Mouse (Mus musculus): ENCODE data around the gene Zfp324.

The Zfp324 gene

DNA sequence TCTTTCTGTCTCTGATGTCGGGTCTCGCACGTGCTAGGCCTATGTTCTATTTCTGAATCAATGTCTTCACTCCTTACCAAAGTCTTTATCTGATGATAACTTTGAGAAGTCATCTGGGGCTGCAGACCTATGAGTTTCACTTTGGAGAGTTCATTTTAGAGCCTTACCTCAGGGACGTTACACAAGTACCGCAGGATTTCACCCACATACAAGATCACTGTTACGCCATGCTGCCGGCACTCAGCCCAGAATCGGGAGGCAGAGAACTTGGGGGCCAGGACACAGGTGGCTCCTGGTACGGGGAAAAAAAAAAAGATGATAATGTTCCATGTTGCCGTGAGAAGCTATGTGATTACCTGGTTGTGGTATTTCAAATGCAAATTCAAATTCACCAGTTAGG lies 27.5 kb downstream of the Zfp324 start:
- TF ChIP-seq GATA4 (IDR thresholded peaks at IDR 0.05; ENCODE audit: insufficient replicate concordance, low read length): no peak

GRCm38 (mm10) chr7:12995862-12996261 lies 30.2 kb downstream of the Zfp324 start:
- TF ChIP-seq GATA4 (IDR thresholded peaks at IDR 0.05; ENCODE audit: insufficient replicate concordance, low read length): no peak

- no peak for TF ChIP-seq GATA4 (IDR thresholded peaks at IDR 0.05; ENCODE audit: insufficient replicate concordance, low read length)
These were observed 31.6 kb downstream of the Zfp324 start for GRCm38 (mm10) chr7:12997230-12997629.

DNA sequence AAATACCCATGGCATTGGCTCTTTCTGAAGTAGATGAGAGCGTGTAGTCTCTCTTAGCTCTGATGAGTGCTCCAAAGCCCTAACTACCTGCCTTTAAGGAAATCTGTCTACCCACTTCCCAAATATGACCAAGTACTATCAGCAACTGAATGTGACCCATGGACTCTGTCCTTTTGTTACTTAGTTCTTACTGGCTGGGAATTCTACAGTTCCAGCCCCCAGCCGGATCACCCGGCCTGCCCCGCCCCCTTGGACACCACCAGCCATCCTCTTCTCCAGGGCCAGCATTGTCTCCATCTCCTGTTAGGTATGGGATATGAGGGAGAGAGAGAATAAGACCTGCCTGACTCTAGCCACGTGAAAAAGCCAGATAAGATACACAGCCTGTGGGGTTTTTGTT lies 32.4 kb downstream of the Zfp324 start, which contains the start of gene Slc27a5:
TSS of gene Slc27a5 (minus strand) at position 140 of the 400 bp plus-strand sequence.
- no peak; the same call in 1 of the 2 replicates for TF ChIP-seq GATA4 (IDR thresholded peaks at IDR 0.05; ENCODE audit: insufficient replicate concordance, low read length)

GRCm38 (mm10) chr7:12998851-12999250 lies 33.2 kb downstream of the Zfp324 start, which contains the start of gene Trim28:
Gene Trim28, plus strand, starts transcription at chr7:12999114.
- no peak for TF ChIP-seq GATA4 (IDR thresholded peaks at IDR 0.05; ENCODE audit: insufficient replicate concordance, low read length)

DNA sequence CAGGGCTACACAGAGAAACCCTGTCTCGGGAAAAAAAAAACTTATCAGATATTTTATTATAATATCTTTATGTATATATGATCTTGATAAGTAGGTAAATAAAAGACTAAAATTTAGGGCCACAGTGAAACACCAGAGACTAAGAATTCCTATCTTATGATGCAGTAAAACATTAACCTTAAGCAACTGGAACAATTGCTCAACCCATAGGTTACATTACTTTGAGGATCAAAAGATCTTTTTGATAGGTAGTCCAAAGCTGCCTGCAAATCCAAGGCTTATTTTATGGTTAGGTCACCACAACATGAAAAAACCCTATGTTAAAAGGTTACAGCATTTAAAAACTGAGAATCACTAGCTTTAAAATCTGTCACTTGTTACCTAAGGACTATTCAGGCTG lies 35.9 kb downstream of the Zfp324 start:
- no peak for TF ChIP-seq GATA4 (IDR thresholded peaks at IDR 0.05; ENCODE audit: insufficient replicate concordance, low read length)

GRCm38 (mm10) chr7:13003380-13003779 lies 37.7 kb downstream of the Zfp324 start:
- no peak for TF ChIP-seq GATA4 (IDR thresholded peaks at IDR 0.05; ENCODE audit: insufficient replicate concordance, low read length)

- no peak for TF ChIP-seq GATA4 (IDR thresholded peaks at IDR 0.05; ENCODE audit: insufficient replicate concordance, low read length)
These were observed 40.4 kb downstream of the Zfp324 start for GRCm38 (mm10) chr7:13006011-13006410.

DNA sequence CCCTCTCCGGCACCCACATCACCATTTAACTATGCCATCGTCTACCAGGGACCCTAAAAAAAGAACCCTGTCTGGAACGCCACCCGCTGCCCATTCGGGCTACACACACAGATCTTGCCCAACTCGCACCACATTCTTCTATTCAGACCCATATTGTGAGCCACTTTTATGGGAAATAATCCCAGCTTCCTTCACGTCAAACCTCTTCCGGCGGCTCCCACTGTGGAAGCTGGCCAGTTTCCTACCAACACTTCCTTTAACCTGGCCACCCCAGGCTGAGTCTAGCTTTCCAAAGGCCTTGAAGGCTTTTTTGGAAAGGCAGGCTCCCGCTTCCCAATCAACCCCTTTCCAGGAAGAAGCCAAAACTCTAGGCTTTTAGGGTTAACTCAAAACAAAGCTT lies 40.9 kb downstream of the Zfp324 start:
- no peak for TF ChIP-seq GATA4 (IDR thresholded peaks at IDR 0.05; ENCODE audit: insufficient replicate concordance, low read length)

GRCm38 (mm10) chr7:13007341-13008092 lies 41.9 kb downstream of the Zfp324 start:
- no peak for TF ChIP-seq GATA4 (IDR thresholded peaks at IDR 0.05; ENCODE audit: insufficient replicate concordance, low read length)

- peak; percentile 66; the same call in 1 of the 2 replicates for TF ChIP-seq GATA4 (IDR thresholded peaks at IDR 0.05; ENCODE audit: insufficient replicate concordance, low read length)
These were observed 43.7 kb downstream of the Zfp324 start for GRCm38 (mm10) chr7:13009143-13010004.

- TF ChIP-seq GATA4 (IDR thresholded peaks at IDR 0.05; ENCODE audit: insufficient replicate concordance, low read length): no peak
These were observed 44.6 kb downstream of the Zfp324 start, which contains the start of gene Zbtb45 for GRCm38 (mm10) chr7:13010005-13010908. Gene Zbtb45, minus strand, starts transcription at chr7:13010034.

DNA sequence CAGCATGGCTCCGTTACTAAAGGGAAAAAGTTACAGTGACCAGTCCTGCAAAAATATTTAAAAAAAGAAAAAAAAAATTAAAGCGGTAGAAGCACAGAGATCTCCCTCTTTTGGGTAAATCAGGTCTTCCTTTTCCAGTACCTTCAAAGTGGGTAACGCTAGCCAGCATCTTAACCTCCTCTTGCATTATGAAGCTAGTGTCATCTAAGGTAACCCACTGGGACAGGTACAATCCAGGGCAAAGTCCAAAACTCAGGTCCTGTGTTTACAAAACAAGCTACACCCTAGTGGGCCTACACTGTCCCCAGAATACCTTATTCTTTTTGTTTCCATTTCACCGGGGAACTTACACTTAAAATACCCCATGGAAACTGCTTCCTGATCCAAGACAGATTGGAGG lies 48.0 kb downstream of the Zfp324 start:
- TF ChIP-seq GATA4 (IDR thresholded peaks at IDR 0.05; ENCODE audit: insufficient replicate concordance, low read length): no peak

DNA sequence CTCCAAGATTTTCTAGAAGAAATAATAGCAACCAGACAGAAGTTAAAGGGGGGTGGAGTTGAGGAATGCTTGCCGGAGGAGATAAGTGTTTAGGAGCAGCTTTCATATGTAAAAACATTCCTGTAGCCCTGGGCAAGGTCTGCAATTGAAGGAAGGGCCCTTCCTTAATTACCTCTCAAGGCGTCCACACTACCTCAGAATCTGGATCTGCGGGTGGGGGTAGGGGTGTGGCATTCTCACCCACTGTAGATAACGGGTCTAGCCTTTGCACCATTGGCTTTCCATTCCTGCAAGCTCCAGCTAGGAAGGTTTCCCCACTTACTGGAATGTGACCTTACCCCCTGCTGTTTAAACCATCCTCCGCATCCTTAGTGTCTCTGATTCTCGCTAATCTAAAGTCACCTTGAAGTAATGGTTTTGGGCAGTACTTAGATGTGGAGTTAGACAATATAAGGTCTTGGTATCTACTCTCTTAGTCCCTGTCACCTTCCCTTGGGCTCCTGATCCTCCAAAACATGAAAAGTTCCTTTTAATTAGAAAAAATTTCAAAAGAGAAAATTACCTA lies 48.7 kb downstream of the Zfp324 start:
- TF ChIP-seq GATA4 (IDR thresholded peaks at IDR 0.05; ENCODE audit: insufficient replicate concordance, low read length): no peak

Measured in liver, adult (tissue).